Mouse (Mus musculus): ENCODE data around the gene Podxl.
A peak's percentile ranks its signal among the peaks of the same experiment; 100 is the strongest.

Podxl gene

GRCm38 (mm10) chr6:31523039-31523438 lies 40.7 kb downstream of the Podxl start:
- no peak for DNase-seq (ENCODE audit: low spot score)

- no peak for DNase-seq (ENCODE audit: low spot score)
Observed at GRCm38 (mm10) chr6:31522478-31522877, 41.3 kb downstream of the Podxl start.

- DNase-seq (ENCODE audit: low spot score): no peak
Observed at GRCm38 (mm10) chr6:31521491-31522355, 42.1 kb downstream of the Podxl start.

- no peak for DNase-seq (ENCODE audit: low spot score)
Observed at GRCm38 (mm10) chr6:31520486-31521215, 43.1 kb downstream of the Podxl start.

- DNase-seq (ENCODE audit: low spot score): no peak
Observed at GRCm38 (mm10) chr6:31519001-31519471, 44.7 kb downstream of the Podxl start.

DNA sequence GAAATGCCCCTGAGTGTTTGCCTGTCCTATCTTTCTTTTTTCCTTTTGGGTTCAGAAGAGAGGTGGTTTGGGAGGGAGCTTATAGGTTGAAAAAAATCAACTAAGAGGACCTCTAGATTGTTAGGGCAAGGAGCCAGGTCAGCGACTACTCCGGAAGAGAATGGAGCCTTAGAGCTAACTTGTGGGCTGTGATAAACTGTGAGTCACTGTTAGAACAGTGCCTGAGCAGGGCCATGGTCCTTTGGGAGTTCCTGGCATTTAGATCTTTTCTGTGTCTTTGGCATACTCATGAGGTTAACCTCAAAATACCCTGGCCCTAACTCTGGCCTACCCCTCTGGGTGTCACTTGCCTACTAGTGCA lies 45.5 kb downstream of the Podxl start:
- DNase-seq (ENCODE audit: low spot score): no peak

DNA sequence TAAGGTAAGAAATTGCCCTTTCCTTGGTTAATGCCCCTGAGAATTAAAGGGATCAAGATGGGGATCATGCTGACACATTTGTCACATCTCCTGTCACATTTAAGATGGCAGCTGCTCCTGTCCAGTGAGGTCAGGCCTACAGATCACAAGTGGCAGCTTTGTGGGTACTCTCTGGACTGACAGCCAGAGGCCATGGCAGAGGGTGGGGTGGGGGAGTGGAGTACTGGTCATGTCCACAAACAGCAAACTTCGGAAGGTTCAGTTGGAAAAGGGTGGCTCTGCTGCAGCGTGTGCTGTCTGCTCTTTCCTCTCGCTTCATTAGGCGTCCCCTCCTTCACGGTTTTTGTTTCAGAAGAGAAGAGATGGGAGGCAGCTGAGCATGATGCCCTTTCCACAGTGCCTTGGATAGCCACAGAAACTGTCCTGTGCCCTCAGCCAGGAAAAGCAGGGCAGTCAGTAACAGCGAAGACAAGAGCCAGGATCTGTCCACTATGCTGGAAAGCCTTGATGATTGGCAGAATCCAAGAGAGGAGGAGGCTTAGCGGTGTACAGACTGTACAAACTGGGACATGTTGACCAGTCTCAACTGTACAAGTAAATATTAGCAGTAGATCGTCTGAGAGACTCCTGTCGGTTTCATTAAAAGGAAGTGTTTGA lies 46.0 kb downstream of the Podxl start:
- DNase-seq (ENCODE audit: low spot score): no peak

GRCm38 (mm10) chr6:31513726-31514125 lies 50.1 kb downstream of the Podxl start:
- no peak for DNase-seq (ENCODE audit: low spot score)

- no peak for DNase-seq (ENCODE audit: low spot score)
Observed at GRCm38 (mm10) chr6:31502614-31503013, 61.2 kb downstream of the Podxl start.

DNA sequence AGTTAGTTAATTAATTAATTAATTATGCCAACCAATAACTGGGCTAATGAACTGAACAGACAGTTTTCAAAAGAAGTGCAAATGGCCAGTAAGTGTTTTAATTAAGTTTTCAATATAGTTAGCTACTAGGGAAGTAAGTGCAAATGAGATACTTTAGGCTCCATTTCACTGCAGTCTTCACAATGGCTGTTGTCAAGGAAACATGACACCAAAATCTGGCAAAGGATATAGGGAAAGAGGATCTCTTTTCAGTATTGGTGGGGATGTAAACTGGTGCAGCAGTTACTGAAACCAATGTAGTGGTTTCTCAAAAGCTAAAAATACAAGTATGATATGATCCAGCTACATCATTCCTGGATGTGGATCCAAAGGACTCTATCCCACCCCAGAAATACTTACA lies 63.1 kb downstream of the Podxl start:
- DNase-seq (ENCODE audit: low spot score): no peak

DNA sequence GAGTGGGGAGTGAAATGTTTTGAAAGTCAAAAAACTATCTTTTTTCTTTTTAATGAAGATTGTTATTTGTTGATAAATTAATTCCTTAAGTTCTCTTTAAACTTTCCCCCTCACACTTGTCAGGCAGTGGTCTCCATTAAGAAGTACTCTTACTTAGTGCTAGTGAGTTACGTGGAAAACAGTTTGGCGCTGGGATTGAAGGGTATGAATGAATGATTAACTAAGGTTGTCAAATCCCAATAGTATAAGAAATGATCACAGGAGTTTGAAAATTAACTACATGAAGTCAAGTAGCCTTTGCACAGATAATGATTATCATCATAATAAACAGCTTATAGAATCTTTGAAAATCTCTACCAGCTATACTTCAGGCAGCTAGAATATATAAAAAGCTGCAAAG lies 63.5 kb downstream of the Podxl start:
- no peak for DNase-seq (ENCODE audit: low spot score)

DNA sequence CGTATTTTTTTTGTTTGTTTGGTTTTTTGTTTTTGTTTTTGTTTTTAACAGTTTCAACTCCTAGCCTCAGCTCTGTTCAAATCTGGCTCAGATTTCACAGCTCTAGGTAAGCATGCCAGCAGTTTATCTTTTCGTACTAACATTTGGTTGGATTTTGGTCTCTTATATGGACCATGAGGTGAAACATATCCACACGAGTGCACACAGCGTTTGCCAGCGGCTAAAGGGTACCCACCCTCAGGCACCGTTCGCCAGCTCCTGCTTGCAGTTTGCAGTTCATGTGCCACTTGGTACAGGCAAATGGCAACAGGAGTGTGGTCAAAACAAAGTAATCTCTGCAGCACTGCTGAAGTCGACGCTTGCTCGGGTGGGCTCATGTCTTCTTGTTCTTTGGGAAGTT lies 63.9 kb downstream of the Podxl start:
- DNase-seq (ENCODE audit: low spot score): no peak

DNA sequence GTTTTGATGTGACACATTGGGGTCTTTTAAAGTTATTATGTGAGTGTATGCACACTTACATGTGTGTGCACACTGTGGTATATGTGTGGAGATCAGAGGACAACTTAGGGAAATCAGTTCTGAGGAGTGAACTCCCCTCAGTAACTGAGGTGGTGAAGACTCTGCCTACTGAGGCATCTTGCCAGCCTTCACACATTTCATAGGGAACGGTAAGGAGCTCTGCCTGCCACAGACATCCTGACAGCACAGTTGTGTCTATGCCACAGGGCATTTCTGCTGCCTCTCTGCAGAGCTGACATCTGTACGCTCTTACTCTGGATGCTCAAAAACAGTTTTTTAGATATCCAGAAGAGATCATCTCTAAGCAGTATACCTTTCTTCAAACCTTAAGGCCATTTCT lies 67.6 kb downstream of the Podxl start:
- no peak for DNase-seq (ENCODE audit: low spot score)

GRCm38 (mm10) chr6:31495122-31495731 lies 68.6 kb downstream of the Podxl start:
- DNase-seq (ENCODE audit: low spot score): no peak

DNA sequence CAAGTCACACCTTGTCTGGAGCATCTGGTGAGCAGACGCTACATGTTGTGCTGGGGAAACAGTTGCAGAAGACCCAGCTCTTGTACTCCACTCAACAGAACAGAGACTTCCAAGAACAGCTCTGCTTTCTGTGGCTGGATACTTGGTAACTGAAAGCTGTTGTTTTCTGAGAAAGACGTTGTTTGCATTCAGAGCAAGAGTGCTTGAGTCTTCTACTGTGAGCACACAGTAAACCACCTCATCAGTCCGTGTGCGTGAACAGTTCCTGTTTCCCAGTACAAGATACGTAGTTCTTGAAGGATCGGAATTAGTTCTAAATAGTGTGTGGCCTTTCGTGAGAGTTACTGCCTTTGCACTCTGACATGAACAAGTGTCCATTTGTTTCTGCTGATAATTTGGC lies 73.8 kb downstream of the Podxl start:
- no peak for DNase-seq (ENCODE audit: low spot score)

DNA sequence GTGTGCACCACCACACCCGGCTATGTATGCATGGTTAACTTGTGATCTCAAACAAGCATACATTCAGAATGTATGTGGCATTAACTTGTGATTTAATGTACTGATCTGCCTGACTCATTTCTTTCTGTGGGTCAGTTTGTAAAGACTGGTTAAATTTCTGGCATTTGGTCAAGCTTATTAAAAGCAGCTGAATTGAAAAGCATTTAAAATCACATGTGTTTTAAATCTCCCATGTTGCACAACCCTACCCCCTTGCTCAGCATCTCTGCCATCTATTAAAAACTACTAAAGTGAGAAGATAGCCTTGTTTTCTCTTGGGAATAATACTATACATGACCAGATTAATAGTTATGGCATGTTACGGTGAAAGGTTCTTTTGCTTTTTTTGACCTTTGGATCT lies 77.2 kb downstream of the Podxl start:
- no peak for DNase-seq (ENCODE audit: low spot score)

- DNase-seq (ENCODE audit: low spot score): peak; percentile 33
Observed at GRCm38 (mm10) chr6:31480008-31480407, 83.8 kb downstream of the Podxl start.

GRCm38 (mm10) chr6:31478221-31478620 lies 85.6 kb downstream of the Podxl start:
- DNase-seq (ENCODE audit: low spot score): no peak

Measured in yolk sac, embryonic 10.5 days (tissue).